Mouse (Mus musculus) heart, embryonic 13.5 days (tissue): ENCODE measurements around the gene Serpinh1. TPM values are rescaled to one million over a fixed set of nuclear protein-coding genes. Genes with fewer than 3 reads are reported as not detected.
A peak's percentile ranks its signal among the peaks of the same experiment; 100 is the strongest.

ENCODE experiments used
- ATAC-seq: fragments of 200-750 bp; cut with Nextera tagmentation; 2 replicates; pipeline ENCODE4 v1.8.0; 2017; ENCODE audit warnings: moderate TSS enrichment; ENCODE audit not compliant: insufficient number of reproducible peaks, low FRiP score, low TSS enrichment; ENCODE audit errors: extremely low read depth
- H3K27ac ChIP-seq: fragments of 300-500 bp; sonication (generic); replicated peaks from 2 replicates; pipeline ENCODE4 v1.5.1; 2015; ENCODE audit warnings: moderate library complexity, mild to moderate bottlenecking, inconsistent platforms
- H3K27me3 ChIP-seq: fragments of 300-500 bp; sonication (generic); replicated peaks from 2 replicates; pipeline ENCODE4 v1.6.1; 2015; ENCODE audit warnings: mild to moderate bottlenecking, inconsistent platforms
- H3K36me3 ChIP-seq: fragments of 300-500 bp; sonication (generic); 2 replicates; pipeline ENCODE4 v1.6.1; 2015; ENCODE audit warnings: mild to moderate bottlenecking, inconsistent platforms
- H3K4me1 ChIP-seq: fragments of 300-500 bp; sonication (generic); 2 replicates; pipeline ENCODE4 v1.6.1; 2015; ENCODE audit warnings: inconsistent platforms
- H3K4me2 ChIP-seq: fragments of 300-500 bp; sonication (generic); 2 replicates; pipeline ENCODE4 v1.6.1; 2015; ENCODE audit warnings: inconsistent platforms, mild to moderate bottlenecking, moderate library complexity
- H3K4me3 ChIP-seq: fragments of 300-500 bp; sonication (generic); 2 replicates; pipeline ENCODE4 v1.5.1; 2015; ENCODE audit warnings: moderate library complexity, mild to moderate bottlenecking, inconsistent platforms
- H3K9ac ChIP-seq: fragments of 300-500 bp; sonication (generic); 2 replicates; pipeline ENCODE4 v1.6.1; 2015; ENCODE audit warnings: inconsistent platforms, mild to moderate bottlenecking, moderate library complexity
- H3K9me3 ChIP-seq: fragments of 300-500 bp; sonication (generic); 2 replicates; pipeline ENCODE4 v1.6.1; 2016; ENCODE audit warnings: inconsistent platforms
- WGBS: fragments of 180-500 bp; shearing (Covaris S2); methylation state at CpG from one replicate; pipeline ENCODE4 v1.1.7; 2015; ENCODE audit warnings: mixed read lengths; 5-methylcytosine and 5-hydroxymethylcytosine counted together
- polyA plus RNA-seq: library from polyadenylated mRNA; unstranded; fragments of >200 nt; fragmentation: Nextera tagmentation; extraction: Ambion mirVana; gene quantifications from 2 replicates; pipeline ENCODE4 v1.2.1, GENCODE M21; 2015

The Serpinh1 gene
- polyA plus RNA-seq, 1 experiment from 2014 or later, result 1,205 TPM

GRCm38 (mm10) chr7:99365069-99365468 lies 12.0 kb upstream of the Serpinh1 start:
- no peak overlapping the region for H3K9ac ChIP-seq
- H3K4me1 ChIP-seq, result peaks cover 22% of the 10 kb centered on the region
- 3% methylated on average over 5 of the region's 5 CpGs for WGBS
- no peak for ATAC-seq
- H3K4me3 ChIP-seq, result no peak overlapping the region
- peaks cover 4% of the 10 kb centered on the region; the same call in 1 of the 2 replicates for H3K27me3 ChIP-seq
- no peak overlapping the region for H3K27ac ChIP-seq
- H3K4me2 ChIP-seq, result no peak overlapping the region
- H3K36me3 ChIP-seq, result no peaks in the 10 kb centered on the region
- H3K9me3 ChIP-seq, result no peaks in the 10 kb centered on the region

- H3K36me3 ChIP-seq, result no peaks in the 10 kb centered on the region
- H3K9ac ChIP-seq, result no peak overlapping the region
- ATAC-seq, result no peak
- H3K4me1 ChIP-seq, result peaks cover 41% of the 10 kb centered on the region
- no peak overlapping the region for H3K4me2 ChIP-seq
- H3K27me3 ChIP-seq, result no peaks in the 10 kb centered on the region
- no peaks in the 10 kb centered on the region for H3K9me3 ChIP-seq
- 76% methylated on average over 2 of the region's 2 CpGs for WGBS
- no peak overlapping the region for H3K4me3 ChIP-seq
- H3K27ac ChIP-seq, result no peak overlapping the region
These were observed 9.1 kb upstream of the Serpinh1 start for GRCm38 (mm10) chr7:99362137-99362536.

- Histone ChIP-seq H3K4me2 (peak overlapping the region; percentile 42), H3K4me3 (no peak overlapping the region), H3K27ac (peak overlapping the region; percentile 95), H3K4me1 (peaks cover 53% of the 10 kb centered on the region), H3K9ac (peak overlapping the region; percentile 71), H3K27me3 (no peaks in the 10 kb centered on the region), H3K36me3 (no peaks in the 10 kb centered on the region), H3K9me3 (no peaks in the 10 kb centered on the region)
- WGBS, result 36% methylated on average over 8 of the region's 8 CpGs
- no peak for ATAC-seq
These were observed 7.9 kb upstream of the Serpinh1 start for GRCm38 (mm10) chr7:99360803-99361414.

GRCm38 (mm10) chr7:99360021-99360802 lies 7.2 kb upstream of the Serpinh1 start:
- H3K36me3 ChIP-seq, result no peaks in the 10 kb centered on the region
- 14% methylated on average over 10 of the region's 10 CpGs for WGBS
- H3K4me3 ChIP-seq, result no peak overlapping the region
- peaks cover 60% of the 10 kb centered on the region for H3K4me1 ChIP-seq
- no peaks in the 10 kb centered on the region for H3K27me3 ChIP-seq
- peak; percentile 74 for ATAC-seq
- peak overlapping the region; percentile 42 for H3K4me2 ChIP-seq
- no peaks in the 10 kb centered on the region for H3K9me3 ChIP-seq
- H3K9ac ChIP-seq, result peak overlapping the region; percentile 71
- H3K27ac ChIP-seq, result peak overlapping the region; percentile 95

- no peak overlapping the region for H3K4me3 ChIP-seq
- H3K9ac ChIP-seq, result no peak overlapping the region
- 73% methylated on average over 8 of the region's 8 CpGs for WGBS
- H3K4me2 ChIP-seq, result no peak overlapping the region
- ATAC-seq, result no peak
- no peaks in the 10 kb centered on the region for H3K27me3 ChIP-seq
- no peak overlapping the region; the same call in 1 of the 2 replicates for H3K27ac ChIP-seq
- H3K4me1 ChIP-seq, result peaks cover 68% of the 10 kb centered on the region
- no peaks in the 10 kb centered on the region for H3K9me3 ChIP-seq
- H3K36me3 ChIP-seq, result no peaks in the 10 kb centered on the region
These were observed 5.3 kb upstream of the Serpinh1 start for GRCm38 (mm10) chr7:99358371-99358770.

- Histone ChIP-seq H3K9ac (peak overlapping the region; percentile 84), H3K27me3 (no peaks in the 10 kb centered on the region), H3K9me3 (no peaks in the 10 kb centered on the region), H3K4me3 (0 out of 2 replicates have a peak overlapping the region, but pooled peaks have one; percentile 4), H3K4me1 (peaks cover 71% of the 10 kb centered on the region), H3K4me2 (peak overlapping the region; percentile 66), H3K36me3 (no peaks in the 10 kb centered on the region), H3K27ac (peak overlapping the region; percentile 100)
- WGBS, result 26% methylated on average over 7 of the region's 7 CpGs
- ATAC-seq, result no peak
These were observed 4.2 kb upstream of the Serpinh1 start for GRCm38 (mm10) chr7:99357201-99357600.

- WGBS, result 9% methylated on average over 9 of the region's 9 CpGs
- peaks cover 71% of the 10 kb centered on the region for H3K4me1 ChIP-seq
- peak; percentile 6; the same call in 1 of the 2 replicates for ATAC-seq
- H3K36me3 ChIP-seq, result peaks cover 2% of the 10 kb centered on the region; the same call in 1 of the 2 replicates
- H3K4me3 ChIP-seq, result peak overlapping the region; percentile 36
- H3K27ac ChIP-seq, result peak overlapping the region; percentile 100
- peak overlapping the region; percentile 66 for H3K4me2 ChIP-seq
- H3K9me3 ChIP-seq, result no peaks in the 10 kb centered on the region
- H3K27me3 ChIP-seq, result no peaks in the 10 kb centered on the region
- H3K9ac ChIP-seq, result peak overlapping the region; percentile 84
These were observed 3.3 kb upstream of the Serpinh1 start for GRCm38 (mm10) chr7:99356244-99356930.

- WGBS, result 5% methylated on average over 7 of the region's 7 CpGs
- 0 out of 2 replicates have a peak, but pooled peaks have one; percentile 39 for ATAC-seq
- peaks cover 9% of the 10 kb centered on the region; the same call in 1 of the 2 replicates for H3K36me3 ChIP-seq
- H3K4me1 ChIP-seq, result peaks cover 71% of the 10 kb centered on the region
- H3K4me2 ChIP-seq, result peak overlapping the region; percentile 66
- H3K4me3 ChIP-seq, result peak overlapping the region; percentile 36
- peak overlapping the region; percentile 100 for H3K27ac ChIP-seq
- H3K9me3 ChIP-seq, result no peaks in the 10 kb centered on the region
- H3K9ac ChIP-seq, result peak overlapping the region; percentile 84
- no peaks in the 10 kb centered on the region for H3K27me3 ChIP-seq
These were observed 2.7 kb upstream of the Serpinh1 start for GRCm38 (mm10) chr7:99355731-99356131.

- peaks cover 45% of the 10 kb centered on the region for H3K36me3 ChIP-seq
- H3K9me3 ChIP-seq, result no peaks in the 10 kb centered on the region
- H3K4me3 ChIP-seq, result peak overlapping the region; percentile 79
- no peaks in the 10 kb centered on the region for H3K27me3 ChIP-seq
- H3K9ac ChIP-seq, result peak overlapping the region; percentile 91
- WGBS, result 4% methylated on average over 18 of the region's 18 CpGs
- H3K4me1 ChIP-seq, result peaks cover 77% of the 10 kb centered on the region
- ATAC-seq, result no peak
- H3K27ac ChIP-seq, result peak overlapping the region; percentile 100
- peak overlapping the region; percentile 92 for H3K4me2 ChIP-seq
These were observed 1.1 kb downstream of the Serpinh1 start for GRCm38 (mm10) chr7:99351802-99352517.

- WGBS, result 1% methylated on average over 12 of the region's 12 CpGs
- Histone ChIP-seq H3K36me3 (peaks cover 52% of the 10 kb centered on the region), H3K27ac (peak overlapping the region; percentile 100), H3K27me3 (no peaks in the 10 kb centered on the region), H3K9ac (peak overlapping the region; percentile 91), H3K4me2 (peak overlapping the region; percentile 92), H3K4me3 (peak overlapping the region; percentile 79), H3K9me3 (no peaks in the 10 kb centered on the region), H3K4me1 (peaks cover 77% of the 10 kb centered on the region)
- no peak for ATAC-seq
These were observed 1.8 kb downstream of the Serpinh1 start for GRCm38 (mm10) chr7:99351104-99351801.
